Mouse (Mus musculus): ENCODE measurements at regions not wholly inside any gene's neighbourhood (a gene's known extent, or its start where the extent isn't known, plus 50 kb on each side); places are given as distances from the start of the nearest gene placed in this dataset.

- no peak overlapping the region for H3K27ac ChIP-seq (ENCODE audit: insufficient read depth, low read depth, low read length)
- no peak overlapping the region for H3K4me3 ChIP-seq (ENCODE audit: low read depth, low read length)
- no peaks in the 10 kb centered on the region for H3K27me3 ChIP-seq (ENCODE audit: control insufficient read depth, insufficient read depth, low read length)
- H3K36me3 ChIP-seq (ENCODE audit: control insufficient read depth, insufficient read depth, low read length), result no peaks in the 10 kb centered on the region
- 98% methylated on average over 1 of the region's 1 CpGs for WGBS
- H3K4me1 ChIP-seq (ENCODE audit: control insufficient read depth, insufficient read depth, insufficient read length, low read length), result no peaks in the 10 kb centered on the region
- no peak for TF ChIP-seq CTCF (IDR thresholded peaks at IDR 0.05; ENCODE audit: extremely low read depth, insufficient read length, insufficient replicate concordance, low read depth, low read length)
Observed at GRCm38 (mm10) chr9:41833408-41833807, 290.7 kb downstream of the Sorl1 start.

- Histone ChIP-seq H3K27me3 (ENCODE audit: control insufficient read depth, insufficient read depth, low read length) (no peaks in the 10 kb centered on the region), H3K4me1 (ENCODE audit: control insufficient read depth, insufficient read depth, insufficient read length, low read length) (no peaks in the 10 kb centered on the region), H3K27ac (ENCODE audit: insufficient read depth, low read depth, low read length) (no peak overlapping the region), H3K36me3 (ENCODE audit: control insufficient read depth, insufficient read depth, low read length) (no peaks in the 10 kb centered on the region), H3K4me3 (ENCODE audit: low read depth, low read length) (no peak overlapping the region)
- 72% methylated on average over 4 of the region's 4 CpGs for WGBS
- TF ChIP-seq CTCF (IDR thresholded peaks at IDR 0.05; ENCODE audit: extremely low read depth, insufficient read length, insufficient replicate concordance, low read depth, low read length), result no peak
- TF ChIP-seq POLR2A (IDR thresholded peaks at IDR 0.05; ENCODE audit: low read depth, low read length), result no peak
Observed at GRCm38 (mm10) chr9:41827356-41827755, 296.7 kb downstream of the Sorl1 start.

- H3K36me3 ChIP-seq (ENCODE audit: control insufficient read depth, insufficient read depth, low read length), result no peaks in the 10 kb centered on the region
- no peak overlapping the region for H3K27ac ChIP-seq (ENCODE audit: insufficient read depth, low read depth, low read length)
- no peaks in the 10 kb centered on the region for H3K4me1 ChIP-seq (ENCODE audit: control insufficient read depth, insufficient read depth, insufficient read length, low read length)
- no peaks in the 10 kb centered on the region for H3K27me3 ChIP-seq (ENCODE audit: control insufficient read depth, insufficient read depth, low read length)
- WGBS, result 57% methylated on average over 4 of the region's 4 CpGs
- TF ChIP-seq CTCF (IDR thresholded peaks at IDR 0.05; ENCODE audit: extremely low read depth, insufficient read length, insufficient replicate concordance, low read depth, low read length) (no peak), POLR2A (IDR thresholded peaks at IDR 0.05; ENCODE audit: low read depth, low read length) (no peak)
- H3K4me3 ChIP-seq (ENCODE audit: low read depth, low read length), result no peak overlapping the region
Observed at GRCm38 (mm10) chr9:41821401-41821800, 302.7 kb downstream of the Sorl1 start.

GRCm38 (mm10) chr9:41817740-41818461 is 306.2 kb downstream of the Sorl1 start:
- Histone ChIP-seq H3K27ac (ENCODE audit: insufficient read depth, low read depth, low read length) (no peak overlapping the region), H3K4me3 (ENCODE audit: low read depth, low read length) (no peak overlapping the region), H3K36me3 (ENCODE audit: control insufficient read depth, insufficient read depth, low read length) (no peaks in the 10 kb centered on the region), H3K27me3 (ENCODE audit: control insufficient read depth, insufficient read depth, low read length) (no peaks in the 10 kb centered on the region), H3K4me1 (ENCODE audit: control insufficient read depth, insufficient read depth, insufficient read length, low read length) (no peaks in the 10 kb centered on the region)
- TF ChIP-seq CTCF (IDR thresholded peaks at IDR 0.05; ENCODE audit: extremely low read depth, insufficient read length, insufficient replicate concordance, low read depth, low read length) (no peak), POLR2A (IDR thresholded peaks at IDR 0.05; ENCODE audit: low read depth, low read length) (no peak)
- 64% methylated on average over 11 of the region's 11 CpGs for WGBS

DNA sequence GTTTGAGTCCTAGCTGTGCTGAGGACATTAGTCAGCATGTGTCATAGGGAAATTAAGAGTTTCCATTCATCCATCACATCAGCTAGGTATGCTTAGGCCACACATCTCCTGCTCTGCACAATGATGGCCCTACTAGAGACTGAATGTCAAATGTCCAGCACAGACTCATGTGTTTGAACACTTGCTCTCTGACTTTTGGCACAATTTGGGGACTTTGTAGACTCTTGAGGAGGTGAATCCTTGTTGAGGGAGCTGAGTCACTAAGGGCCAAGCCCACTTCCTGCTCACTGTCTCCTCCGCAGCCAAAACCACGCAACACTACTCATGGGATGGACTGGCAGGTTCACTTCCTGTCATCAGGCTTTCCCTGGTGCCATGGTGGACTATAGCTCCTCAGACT is 308.2 kb downstream of the Sorl1 start:
- 76% methylated on average over 2 of the region's 2 CpGs for WGBS
- Histone ChIP-seq H3K36me3 (ENCODE audit: control insufficient read depth, insufficient read depth, low read length) (no peaks in the 10 kb centered on the region), H3K4me3 (ENCODE audit: low read depth, low read length) (no peak overlapping the region), H3K27me3 (ENCODE audit: control insufficient read depth, insufficient read depth, low read length) (no peaks in the 10 kb centered on the region), H3K4me1 (ENCODE audit: control insufficient read depth, insufficient read depth, insufficient read length, low read length) (no peaks in the 10 kb centered on the region), H3K27ac (ENCODE audit: insufficient read depth, low read depth, low read length) (no peak overlapping the region)
- no peak for TF ChIP-seq CTCF (IDR thresholded peaks at IDR 0.05; ENCODE audit: extremely low read depth, insufficient read length, insufficient replicate concordance, low read depth, low read length)
- no peak for TF ChIP-seq POLR2A (IDR thresholded peaks at IDR 0.05; ENCODE audit: low read depth, low read length)

DNA sequence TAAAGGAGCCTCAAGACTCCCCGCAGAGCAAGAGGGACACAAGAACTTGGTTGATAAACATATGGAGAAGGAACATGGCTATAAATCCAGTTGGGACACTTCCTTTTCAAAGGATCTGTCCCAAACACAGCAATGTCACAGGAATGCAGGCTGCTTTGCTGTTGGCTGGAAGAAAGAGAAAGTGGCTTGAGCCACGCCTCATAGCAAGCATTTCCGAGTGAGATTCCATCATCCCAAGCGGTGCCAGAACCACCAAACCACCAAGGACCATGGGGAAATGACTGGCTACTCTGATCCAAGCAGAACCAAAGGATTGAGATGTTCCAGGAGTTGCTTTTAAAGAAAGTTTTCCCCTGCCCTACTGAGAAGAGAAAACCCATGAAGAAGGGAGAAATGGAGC is 314.8 kb downstream of the Sorl1 start:
- no peak for TF ChIP-seq POLR2A (IDR thresholded peaks at IDR 0.05; ENCODE audit: low read depth, low read length)
- TF ChIP-seq CTCF (IDR thresholded peaks at IDR 0.05; ENCODE audit: extremely low read depth, insufficient read length, insufficient replicate concordance, low read depth, low read length), result no peak
- H3K27ac ChIP-seq (ENCODE audit: insufficient read depth, low read depth, low read length), result no peak overlapping the region
- 53% methylated on average over 4 of the region's 4 CpGs for WGBS

DNA sequence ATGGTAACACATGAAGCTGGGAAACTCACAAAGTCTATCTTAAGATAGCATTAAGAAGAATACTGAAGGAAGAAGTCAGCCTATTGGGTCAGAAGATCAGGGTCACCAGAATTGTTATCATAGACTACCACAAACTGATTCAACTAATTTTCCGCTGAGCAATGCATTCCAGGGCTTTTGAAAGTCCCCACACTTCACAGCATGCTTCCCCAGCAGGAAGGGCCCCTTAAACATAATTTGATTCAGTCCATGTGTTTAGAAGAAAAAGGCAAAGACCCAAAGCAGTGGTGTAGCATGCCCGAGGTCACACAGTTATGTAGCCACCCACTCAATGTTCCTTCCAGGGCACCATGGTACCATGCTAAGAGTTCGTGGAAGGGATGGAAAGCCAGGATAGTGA is 315.3 kb downstream of the Sorl1 start:
- no peak overlapping the region for H3K4me3 ChIP-seq (ENCODE audit: low read depth, low read length)
- TF ChIP-seq CTCF (IDR thresholded peaks at IDR 0.05; ENCODE audit: extremely low read depth, insufficient read length, insufficient replicate concordance, low read depth, low read length) (no peak), POLR2A (IDR thresholded peaks at IDR 0.05; ENCODE audit: low read depth, low read length) (no peak)
- WGBS, result 74% methylated on average over 3 of the region's 3 CpGs
- no peaks in the 10 kb centered on the region for H3K27me3 ChIP-seq (ENCODE audit: control insufficient read depth, insufficient read depth, low read length)
- no peaks in the 10 kb centered on the region for H3K36me3 ChIP-seq (ENCODE audit: control insufficient read depth, insufficient read depth, low read length)
- H3K27ac ChIP-seq (ENCODE audit: insufficient read depth, low read depth, low read length), result no peak overlapping the region
- no peaks in the 10 kb centered on the region for H3K4me1 ChIP-seq (ENCODE audit: control insufficient read depth, insufficient read depth, insufficient read length, low read length)

More for the DNA sequence above, 314.8 kb downstream of the Sorl1 start:
- H3K4me1 ChIP-seq (ENCODE audit: control insufficient read depth, insufficient read depth, insufficient read length, low read length), result no peaks in the 10 kb centered on the region
- no peak overlapping the region for H3K4me3 ChIP-seq (ENCODE audit: low read depth, low read length)
- H3K27me3 ChIP-seq (ENCODE audit: control insufficient read depth, insufficient read depth, low read length), result no peaks in the 10 kb centered on the region
- H3K36me3 ChIP-seq (ENCODE audit: control insufficient read depth, insufficient read depth, low read length), result no peaks in the 10 kb centered on the region
